Mouse (Mus musculus) forebrain, embryonic 11.5 days (tissue): Measurements from ENCODE around the gene Ninj1. TPM values are rescaled to one million over a fixed set of nuclear protein-coding genes. Genes with fewer than 3 reads are reported as not detected.
A peak's percentile ranks its signal among the peaks of the same experiment; 100 is the strongest.

ENCODE experiments used
- ATAC-seq: fragments of 200-750 bp; cut with Nextera tagmentation; replicated peaks from 2 replicates; pipeline ENCODE4 v1.8.0; 2017; ENCODE audit warnings: moderate TSS enrichment; ENCODE audit not compliant: low FRiP score
- DNase-seq: peaks from one replicate; pipeline ENCODE4 v3.0.0-alpha.2; 2017; ENCODE audit warnings: low spot score
- H3K27ac ChIP-seq: fragments of 300-500 bp; sonication (generic); 2 replicates; pipeline ENCODE4 v1.5.1; 2014; ENCODE audit warnings: low read depth, low read length
- H3K27me3 ChIP-seq: fragments of 300-500 bp; sonication (generic); 2 replicates; pipeline ENCODE4 v1.6.1; 2014; ENCODE audit warnings: mild to moderate bottlenecking, low read length, mixed read lengths; ENCODE audit not compliant: control insufficient read depth, insufficient read depth
- H3K36me3 ChIP-seq: fragments of 300-500 bp; sonication (generic); 2 replicates; pipeline ENCODE4 v1.6.1; 2014; ENCODE audit warnings: mild to moderate bottlenecking, low read length, moderate library complexity, mixed read lengths; ENCODE audit not compliant: control insufficient read depth, insufficient read depth
- H3K4me1 ChIP-seq: fragments of 300-500 bp; sonication (generic); replicated peaks from 2 replicates; pipeline ENCODE4 v1.6.1; 2014; ENCODE audit warnings: low read length, mixed read lengths; ENCODE audit not compliant: control insufficient read depth, insufficient read depth
- H3K4me2 ChIP-seq: fragments of 300-500 bp; sonication (generic); 2 replicates; pipeline ENCODE4 v1.6.1; 2014; ENCODE audit warnings: low read depth, mild to moderate bottlenecking, low read length, moderate library complexity, mixed read lengths; ENCODE audit not compliant: severe bottlenecking
- H3K4me3 ChIP-seq: fragments of 300-500 bp; sonication (generic); 2 replicates; pipeline ENCODE4 v1.5.1; 2014; ENCODE audit warnings: low read depth, low read length
- H3K9ac ChIP-seq: fragments of 300-500 bp; sonication (generic); 2 replicates; pipeline ENCODE4 v1.6.1; 2014; ENCODE audit warnings: low read length
- H3K9me3 ChIP-seq: fragments of 300-500 bp; sonication (generic); 2 replicates; pipeline ENCODE4 v1.6.1; 2016; ENCODE audit warnings: low read length, mixed read lengths; ENCODE audit not compliant: control insufficient read depth
- WGBS: fragments of 180-500 bp; shearing (Covaris S2); extraction: QIAGEN DNeasy Blood & Tissue Kit; methylation state at CpG from one replicate; pipeline ENCODE4 v1.1.7; 2014; 5-methylcytosine and 5-hydroxymethylcytosine counted together
- polyA plus RNA-seq: library from polyadenylated mRNA; unstranded; fragments of >200 nt; fragmentation: Nextera tagmentation; extraction: Ambion mirVana; gene quantifications from 2 replicates; pipeline ENCODE4 v1.2.1, GENCODE M21; 2014

The Ninj1 gene
- polyA plus RNA-seq, 1 experiment from 2014 or later = 19.6 TPM

GRCm38 (mm10) chr13:49212711-49213500 is 25.6 kb downstream of the Ninj1 start:
- H3K36me3 ChIP-seq = no peaks in the 10 kb centered on the region
- WGBS = 80% methylated on average over 4 of the region's 4 CpGs
- H3K27me3 ChIP-seq = peaks cover 2% of the 10 kb centered on the region; the same call in 1 of the 2 replicates
- no peak overlapping the region for H3K4me3 ChIP-seq
- peaks cover 5% of the 10 kb centered on the region for H3K4me1 ChIP-seq
- no peak overlapping the region for H3K9ac ChIP-seq
- H3K9me3 ChIP-seq = no peaks in the 10 kb centered on the region
- DNase-seq (no peak), ATAC-seq (no peak)
- no peak overlapping the region for H3K4me2 ChIP-seq
- H3K27ac ChIP-seq = no peak overlapping the region

GRCm38 (mm10) chr13:49213531-49213932 is 26.2 kb downstream of the Ninj1 start:
- peaks cover 5% of the 10 kb centered on the region for H3K4me1 ChIP-seq
- 62% methylated on average over 4 of the region's 4 CpGs for WGBS
- no peaks in the 10 kb centered on the region for H3K36me3 ChIP-seq
- ATAC-seq = no peak
- no peak overlapping the region for H3K4me3 ChIP-seq
- peaks cover 2% of the 10 kb centered on the region; the same call in 1 of the 2 replicates for H3K27me3 ChIP-seq
- H3K9me3 ChIP-seq = no peaks in the 10 kb centered on the region
- no peak overlapping the region for H3K27ac ChIP-seq
- H3K9ac ChIP-seq = no peak overlapping the region
- no peak overlapping the region for H3K4me2 ChIP-seq
- no peak for DNase-seq

- ATAC-seq (no peak), DNase-seq (no peak)
- H3K9me3 ChIP-seq = no peaks in the 10 kb centered on the region
- WGBS = 78% methylated on average over 3 of the region's 3 CpGs
- peaks cover 10% of the 10 kb centered on the region for H3K4me1 ChIP-seq
- H3K4me3 ChIP-seq = no peak overlapping the region
- no peak overlapping the region for H3K27ac ChIP-seq
- H3K9ac ChIP-seq = no peak overlapping the region
- no peaks in the 10 kb centered on the region for H3K36me3 ChIP-seq
- H3K4me2 ChIP-seq = no peak overlapping the region
- H3K27me3 ChIP-seq = peaks cover 2% of the 10 kb centered on the region; the same call in 1 of the 2 replicates
Observed at GRCm38 (mm10) chr13:49214454-49214853, 27.2 kb downstream of the Ninj1 start.

- Histone ChIP-seq H3K27ac (no peak overlapping the region), H3K4me3 (peak overlapping the region; percentile 59), H3K36me3 (no peaks in the 10 kb centered on the region), H3K9me3 (no peaks in the 10 kb centered on the region), H3K4me2 (peak overlapping the region; percentile 87), H3K27me3 (peaks cover 2% of the 10 kb centered on the region; the same call in 1 of the 2 replicates), H3K9ac (peak overlapping the region; percentile 69), H3K4me1 (peaks cover 10% of the 10 kb centered on the region)
- 12% methylated on average over 5 of the region's 5 CpGs for WGBS
- DNase-seq (no peak), ATAC-seq (no peak)
Observed at GRCm38 (mm10) chr13:49215128-49215503, 27.8 kb downstream of the Ninj1 start.

- peak; percentile 95 for DNase-seq
- no peak within 1 kb of the TSS for H3K27ac ChIP-seq
- peak; percentile 92 for ATAC-seq
- H3K4me1 ChIP-seq = peaks cover 10% of the 10 kb centered on the region
- peak within 1 kb of the TSS; percentile 87 for H3K4me2 ChIP-seq
- WGBS = under 1% methylated on average over 76 of the region's 78 CpGs
- H3K9ac ChIP-seq = peak within 1 kb of the TSS; percentile 69
- no peaks in the 10 kb centered on the region for H3K36me3 ChIP-seq
- H3K4me3 ChIP-seq = peak within 1 kb of the TSS; percentile 59
- H3K9me3 ChIP-seq = no peaks in the 10 kb centered on the region
- peaks cover 2% of the 10 kb centered on the region; the same call in 1 of the 2 replicates for H3K27me3 ChIP-seq
Observed at GRCm38 (mm10) chr13:49215504-49216219, 28.4 kb downstream of the Ninj1 start, which contains the start of gene Card19. TSS of gene Card19 (minus strand) at chr13:49216037.

- H3K36me3 ChIP-seq = no peaks in the 10 kb centered on the region
- peaks cover 2% of the 10 kb centered on the region; the same call in 1 of the 2 replicates for H3K9me3 ChIP-seq
- ATAC-seq = peak; percentile 68; the same call in 1 of the 2 replicates
- H3K27ac ChIP-seq = no peak overlapping the region
- H3K4me3 ChIP-seq = peak overlapping the region; percentile 59
- peaks cover 10% of the 10 kb centered on the region for H3K4me1 ChIP-seq
- no peak for DNase-seq
- H3K4me2 ChIP-seq = peak overlapping the region; percentile 87
- H3K9ac ChIP-seq = peak overlapping the region; percentile 14; the same call in 1 of the 2 replicates
- peaks cover 2% of the 10 kb centered on the region; the same call in 1 of the 2 replicates for H3K27me3 ChIP-seq
- 2% methylated on average over 17 of the region's 17 CpGs for WGBS
Observed at GRCm38 (mm10) chr13:49216220-49216552, 28.9 kb downstream of the Ninj1 start.

GRCm38 (mm10) chr13:49216808-49217561 is 29.7 kb downstream of the Ninj1 start:
- H3K9me3 ChIP-seq = peaks cover 2% of the 10 kb centered on the region; the same call in 1 of the 2 replicates
- no peak for DNase-seq
- peaks cover 5% of the 10 kb centered on the region; the same call in 1 of the 2 replicates for H3K4me1 ChIP-seq
- no peak for ATAC-seq
- no peaks in the 10 kb centered on the region for H3K36me3 ChIP-seq
- H3K27ac ChIP-seq = no peak overlapping the region
- peaks cover 2% of the 10 kb centered on the region; the same call in 1 of the 2 replicates for H3K27me3 ChIP-seq
- no peak overlapping the region for H3K9ac ChIP-seq
- H3K4me3 ChIP-seq = no peak overlapping the region
- no peak overlapping the region for H3K4me2 ChIP-seq
- 49% methylated on average over 9 of the region's 9 CpGs for WGBS

GRCm38 (mm10) chr13:49218651-49219050 is 31.4 kb downstream of the Ninj1 start:
- ATAC-seq (no peak), DNase-seq (no peak)
- H3K9me3 ChIP-seq = peaks cover 2% of the 10 kb centered on the region; the same call in 1 of the 2 replicates
- no peak overlapping the region for H3K9ac ChIP-seq
- H3K4me3 ChIP-seq = no peak overlapping the region
- H3K36me3 ChIP-seq = no peaks in the 10 kb centered on the region
- peaks cover 5% of the 10 kb centered on the region; the same call in 1 of the 2 replicates for H3K4me1 ChIP-seq
- no peak overlapping the region for H3K27ac ChIP-seq
- H3K4me2 ChIP-seq = no peak overlapping the region
- peaks cover 2% of the 10 kb centered on the region; the same call in 1 of the 2 replicates for H3K27me3 ChIP-seq
- 20% methylated on average over 3 of the region's 3 CpGs for WGBS
